Mouse (Mus musculus): ENCODE results near the gene 1110051M20Rik. TPM values are rescaled to one million over a fixed set of nuclear protein-coding genes. Genes with fewer than 3 reads are reported as not detected.

1110051M20Rik gene
- polyA plus RNA-seq (2017; shearing (Covaris generic)): 10 to 100 TPM; 12.5 to 23.5 TPM

DNA sequence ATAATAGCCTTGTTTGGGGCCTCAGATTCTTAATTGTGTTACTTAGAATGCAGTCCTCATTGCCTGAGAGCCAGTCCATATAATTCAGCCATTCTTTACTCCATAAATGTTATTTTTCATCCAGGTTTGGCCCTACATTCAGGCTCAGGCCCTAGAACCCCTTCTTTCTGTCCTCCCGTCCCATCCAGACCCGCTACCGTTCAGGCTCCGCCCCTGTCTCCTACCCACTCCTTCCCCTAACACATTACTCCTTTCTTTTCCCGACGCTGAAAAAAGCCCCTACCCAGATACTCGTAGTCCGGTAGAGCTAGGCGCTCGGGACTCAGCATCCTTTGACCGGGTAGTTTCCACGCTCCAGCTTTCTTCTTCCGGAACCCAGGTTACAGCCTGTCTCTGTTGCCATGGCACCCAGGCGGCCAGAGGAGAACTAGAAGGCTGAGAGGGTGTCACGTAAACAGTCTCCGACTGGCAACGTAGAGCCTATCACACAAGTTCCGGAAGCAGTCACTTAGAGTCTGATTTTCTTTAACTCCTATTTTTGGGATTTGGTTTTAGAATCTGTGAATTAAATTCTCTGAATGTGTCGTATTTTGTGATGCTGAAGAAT, at the start of gene 1110051M20Rik:
Gene 1110051M20Rik, minus strand, starts transcription at position 419 of the 607 bp plus-strand sequence.

DNA sequence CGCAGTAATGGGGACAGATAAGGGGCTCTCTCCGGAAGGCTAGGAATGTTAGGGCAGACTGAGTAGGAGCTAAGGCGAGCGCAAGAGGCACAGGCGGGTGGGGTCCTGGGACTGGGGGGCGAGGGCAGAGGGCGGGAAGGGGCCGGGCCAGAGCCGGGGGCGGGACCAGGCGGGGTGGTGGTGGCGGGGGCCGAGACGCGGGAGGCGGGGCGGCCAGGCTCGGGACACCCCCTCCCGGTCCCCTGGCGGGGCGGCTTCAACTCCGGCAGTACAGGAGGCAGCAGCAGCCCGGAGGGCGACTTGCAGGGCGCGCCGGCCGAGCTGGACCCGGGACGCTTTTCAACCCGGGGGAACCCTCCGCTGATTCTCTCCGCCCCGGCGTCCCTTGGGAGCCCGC, 12.8 kb upstream of the 1110051M20Rik start, which contains the start of gene Lrp4:
Gene Lrp4, plus strand, starts transcription at position 253 of the 397 bp plus-strand sequence.

DNA sequence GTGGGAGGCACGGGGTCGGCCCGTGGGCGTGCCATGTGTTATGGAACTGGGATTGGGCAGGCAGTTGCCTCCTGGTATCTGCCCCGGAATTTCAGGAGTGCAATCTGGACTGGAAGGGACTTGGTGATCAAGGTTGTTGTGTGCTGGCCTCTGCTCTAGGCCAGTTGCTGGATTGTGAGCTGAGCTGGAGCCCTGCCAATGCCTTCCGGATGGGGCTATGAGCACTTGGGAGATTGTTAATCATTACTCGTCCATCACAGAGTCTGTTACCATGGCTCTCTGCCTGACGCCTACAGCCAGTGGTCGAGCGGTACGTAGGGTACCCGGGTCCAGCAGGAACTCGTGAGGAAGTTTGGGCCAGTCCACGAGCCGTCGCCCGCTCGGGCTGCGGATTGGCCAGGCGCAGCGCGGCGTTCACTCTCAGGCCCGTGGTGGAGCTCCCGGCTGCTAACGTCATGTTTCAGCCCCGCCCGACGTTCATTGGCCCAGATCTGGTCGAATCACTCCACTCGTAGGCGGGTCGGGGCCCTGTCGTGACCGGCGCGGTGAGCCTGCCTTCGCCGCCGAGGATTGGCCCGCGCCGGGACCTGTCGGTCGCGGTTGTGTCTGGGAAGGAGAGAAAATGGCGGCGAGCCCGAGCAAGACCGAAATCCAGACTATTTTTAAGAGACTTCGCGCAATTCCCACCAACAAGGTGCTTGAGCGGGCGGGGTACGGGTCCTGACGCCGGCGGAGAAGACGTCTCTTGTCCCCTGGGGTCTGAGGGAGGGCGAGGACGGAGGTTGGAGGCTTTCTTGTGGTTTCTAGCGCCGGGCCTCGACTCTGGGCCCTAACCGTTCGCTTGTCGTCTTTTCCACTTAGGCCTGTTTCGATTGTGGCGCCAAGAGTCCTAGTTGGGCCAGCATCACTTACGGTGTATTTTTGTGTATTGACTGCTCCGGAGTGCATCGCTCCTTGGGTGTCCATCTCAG, 179.5 kb downstream of the 1110051M20Rik start, which contains the start of gene Arfgap2:
Gene Arfgap2, plus strand, starts transcription at position 264 of the 971 bp plus-strand sequence.

DNA sequence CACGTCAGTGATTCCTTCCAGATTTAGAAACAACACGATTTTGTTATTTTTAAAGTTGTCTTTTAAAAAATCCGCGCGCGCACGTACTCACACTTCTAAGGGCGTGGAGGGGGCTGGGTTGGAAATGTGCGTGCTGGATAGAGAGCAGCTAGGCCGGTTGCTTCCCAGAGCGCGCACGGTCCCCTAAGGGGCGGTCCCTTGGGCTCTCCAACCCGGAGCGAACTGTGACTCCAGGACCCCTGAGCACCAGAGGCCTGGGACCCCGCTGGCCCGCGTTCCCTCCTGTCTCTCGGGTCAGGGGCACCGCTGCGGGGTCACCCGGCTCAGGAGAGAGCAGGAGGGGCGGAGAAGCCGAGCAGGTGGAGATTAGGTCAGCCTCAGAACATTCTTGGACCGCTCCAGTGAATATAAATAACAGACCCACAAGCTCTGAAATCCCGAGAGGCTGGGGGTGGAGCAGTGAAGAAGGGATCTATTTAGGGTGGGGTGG, 188.8 kb downstream of the 1110051M20Rik start, which contains the start of gene Pacsin3:
Gene Pacsin3, plus strand, starts transcription at position 294 of the 490 bp plus-strand sequence.

DNA sequence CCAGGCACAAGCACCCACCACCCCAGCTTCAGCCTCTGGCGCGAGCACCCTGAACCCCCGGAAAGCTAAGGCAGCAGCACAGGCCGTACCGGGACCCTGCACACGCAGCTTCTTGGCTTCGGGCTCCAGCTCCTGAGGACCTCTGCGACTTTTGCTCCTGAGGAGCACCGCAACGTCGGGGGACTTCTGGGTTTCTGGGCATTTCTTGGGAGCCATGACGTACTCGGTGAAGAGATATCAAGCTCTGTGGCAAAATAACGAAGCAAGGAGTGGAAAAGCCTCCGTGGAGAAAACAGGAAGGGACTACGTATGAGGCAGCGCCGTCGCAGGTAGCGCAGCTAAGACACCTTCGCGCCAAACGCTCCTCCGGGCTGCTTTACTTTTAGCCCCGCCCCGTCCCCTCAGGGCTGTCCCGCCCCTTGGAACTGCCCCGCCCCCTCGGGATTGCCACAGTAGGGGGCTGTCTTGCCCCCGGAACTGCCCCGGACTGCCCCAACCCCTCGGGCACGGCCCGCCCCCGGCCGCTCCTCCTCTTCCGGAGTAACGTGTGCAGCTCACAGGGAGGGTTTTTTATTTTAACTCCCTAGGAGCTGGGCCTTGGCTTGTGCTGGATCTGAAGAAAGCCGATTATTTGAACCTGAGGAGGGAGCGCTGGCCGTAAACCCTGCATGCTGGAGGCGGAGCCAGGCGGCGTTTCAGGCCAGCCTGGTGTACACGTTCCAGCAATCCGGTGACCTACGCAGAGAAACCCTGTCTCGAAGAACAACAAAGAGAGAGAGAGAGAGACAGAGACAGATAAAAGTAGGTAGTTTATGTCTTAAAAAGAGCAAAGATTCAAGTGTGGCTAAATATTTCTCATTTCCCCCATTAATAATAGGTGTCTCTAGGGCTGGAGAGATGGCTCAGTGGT, 207.6 kb downstream of the 1110051M20Rik start, which contains the start of gene Ddb2:
Gene Ddb2, minus strand, starts transcription at position 382 of the 910 bp plus-strand sequence.

Other genes with a start within 250 kb of the 1110051M20Rik start
- 1 to 10 TPM in 1 of 2 experiments, under 1 TPM in 1; 0.27 to 2.1 TPM for gene Nr1h3, start 241.9 kb downstream of the 1110051M20Rik start, polyA plus RNA-seq (2017; shearing (Covaris generic))
- 10 to 100 TPM; 18.0 to 19.7 TPM for gene Acp2, start 241.8 kb downstream of the 1110051M20Rik start, polyA plus RNA-seq (2017; shearing (Covaris generic))
- 10 to 100 TPM; 78.2 to 90.7 TPM for gene Ddb2, start 207.7 kb downstream of the 1110051M20Rik start, polyA plus RNA-seq (2017; shearing (Covaris generic))
- 1 to 10 TPM; 1.4 to 1.9 TPM for gene Pacsin3, start 188.8 kb downstream of the 1110051M20Rik start, polyA plus RNA-seq (2017; shearing (Covaris generic))
- 100 to 1,000 TPM; 109 to 121 TPM for gene Arfgap2, start 179.7 kb downstream of the 1110051M20Rik start, polyA plus RNA-seq (2017; shearing (Covaris generic))
- under 1 TPM; 0.17 to 0.89 TPM for gene Lrp4, start 12.8 kb upstream of the 1110051M20Rik start, polyA plus RNA-seq (2017; shearing (Covaris generic))
- gene Ckap5, start 82.1 kb upstream of the 1110051M20Rik start, polyA plus RNA-seq (2017; shearing (Covaris generic)): 10 to 100 TPM; 30.3 to 39.9 TPM
- under 1 TPM; 0.47 to 0.48 TPM for gene F2, start 191.7 kb upstream of the 1110051M20Rik start, polyA plus RNA-seq (2017; shearing (Covaris generic))
- gene Zfp408, start 205.1 kb upstream of the 1110051M20Rik start, polyA plus RNA-seq (2017; shearing (Covaris generic)): 10 to 100 TPM; 23.4 to 25.3 TPM
- gene Arhgap1, start 205.2 kb upstream of the 1110051M20Rik start, polyA plus RNA-seq (2017; shearing (Covaris generic)): 100 to 1,000 TPM; 158 to 212 TPM